In the genomic region with DNA sequence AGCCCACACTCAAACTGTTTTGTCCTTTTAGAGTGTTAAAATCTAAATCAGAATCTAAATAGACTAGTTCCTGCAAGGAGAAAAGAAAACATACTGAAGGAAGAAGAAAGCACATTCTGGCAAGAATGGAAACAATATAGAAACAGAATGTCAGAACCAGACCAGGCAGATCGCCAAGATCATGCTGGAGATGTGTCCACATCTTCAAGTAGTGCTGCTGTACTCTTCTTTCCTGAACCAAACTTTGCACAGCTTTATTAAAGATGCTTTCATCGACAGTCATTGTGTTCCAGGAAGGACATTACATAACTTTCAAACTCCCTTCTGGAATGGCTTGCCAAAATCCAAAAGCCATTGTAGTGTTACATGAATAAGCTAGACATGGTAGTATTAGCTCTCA, we compare ENCODE assay signal across 30 mouse cellular contexts.
A peak's percentile ranks its signal among the peaks of the same experiment; 100 is the strongest.
DNase-seq lines count a peak whose midpoint lies in the region; ATAC-seq and TF ChIP-seq lines count a peak whose summit lies in the region.
"Had no signal": no experiment of that assay in that cellular context is flagged by ENCODE, and none has a peak within 500 bp of the region (broad histone marks: within the 10 kb centered on the region; RNA-seq: fewer than 3 reads in every experiment).

No protein-coding gene starts in this region.

- no peaks in the 10 kb centered on the region for H3K9me3 ChIP-seq in embryonic facial prominence, embryonic 14.5 days (ENCODE audit: control insufficient read depth, low read length)
- no peaks in the 10 kb centered on the region for H3K9me3 ChIP-seq in embryonic facial prominence, embryonic 10.5 days
- H3K9me3 ChIP-seq: forebrain, embryonic 10.5 days; forebrain, embryonic 15.5 days; G1E; hindbrain, embryonic 12.5 days; limb, embryonic 12.5 days; liver, embryonic 12.5 days; midbrain, embryonic 15.5 days; neural tube, embryonic 15.5 days had no signal

- no peaks in the 10 kb centered on the region for H3K27me3 ChIP-seq in embryonic facial prominence, embryonic 14.5 days (replicated peaks; ENCODE audit: control insufficient read depth, insufficient read depth, low read length)
- H3K27me3 ChIP-seq in embryonic facial prominence, embryonic 10.5 days (replicated peaks; ENCODE audit: low read depth, poor library complexity, severe bottlenecking), result no peaks in the 10 kb centered on the region
- H3K27me3 ChIP-seq: forebrain, embryonic 15.5 days; hindbrain, embryonic 12.5 days; limb, embryonic 12.5 days; liver, embryonic 12.5 days; midbrain, embryonic 15.5 days; neural tube, embryonic 15.5 days had no signal

- no peak overlapping the region for H3K4me2 ChIP-seq in embryonic facial prominence, embryonic 14.5 days (ENCODE audit: low read depth, low read length)
- H3K4me2 ChIP-seq: forebrain, embryonic 15.5 days; heart, embryonic 11.5 days; hindbrain, embryonic 12.5 days; limb, embryonic 12.5 days; liver, embryonic 12.5 days; midbrain, embryonic 15.5 days; neural tube, embryonic 15.5 days had no signal

- no peak overlapping the region for H3K4me3 ChIP-seq in embryonic facial prominence, embryonic 14.5 days (ENCODE audit: low read depth, low read length)
- H3K4me3 ChIP-seq in embryonic facial prominence, embryonic 10.5 days, result no peak overlapping the region
- no peak overlapping the region for H3K4me3 ChIP-seq in layer of hippocampus, adult 2 months
- H3K4me3 ChIP-seq: forebrain, embryonic 10.5 days; forebrain, embryonic 15.5 days; hindbrain, embryonic 12.5 days; limb, embryonic 12.5 days; liver, embryonic 12.5 days; midbrain, embryonic 10.5 days; midbrain, embryonic 15.5 days; neural tube, embryonic 15.5 days had no signal

- no peak overlapping the region for H3K27ac ChIP-seq in embryonic facial prominence, embryonic 14.5 days (replicated peaks; ENCODE audit: low read depth, low read length)
- no peak overlapping the region for H3K27ac ChIP-seq in embryonic facial prominence, embryonic 10.5 days (replicated peaks)
- peak overlapping the region; percentile 40 for H3K27ac ChIP-seq in layer of hippocampus, adult 2 months
- H3K27ac ChIP-seq: forebrain, embryonic 10.5 days; forebrain, embryonic 15.5 days; hindbrain, embryonic 12.5 days; limb, embryonic 12.5 days; liver, embryonic 12.5 days; midbrain, embryonic 10.5 days; midbrain, embryonic 15.5 days; neural tube, embryonic 15.5 days had no signal

- H3K36me3 ChIP-seq in embryonic facial prominence, embryonic 14.5 days (ENCODE audit: control insufficient read depth, insufficient read depth, low read length), result peaks cover 89% of the 10 kb centered on the region
- H3K36me3 ChIP-seq in embryonic facial prominence, embryonic 10.5 days (replicated peaks), result peaks cover 100% of the 10 kb centered on the region

- 90% methylated on average over 2 of the region's 2 CpGs for WGBS in embryonic facial prominence, embryonic 14.5 days
- WGBS in embryonic facial prominence, embryonic 10.5 days, result 95% methylated on average over 2 of the region's 2 CpGs

- peak; percentile 26 for DNase-seq in embryonic facial prominence, embryonic 14.5 days (ENCODE audit: low spot score)
- no peak for DNase-seq in embryonic facial prominence, embryonic 10.5 days (ENCODE audit: low spot score)
- DNase-seq in layer of hippocampus, adult 2 months (ENCODE audit: low spot score in 2 of 2), result no peak
- DNase-seq in layer of hippocampus, adult 11-12 months (ENCODE audit: low spot score), result no peak
- peak; percentile 14 for DNase-seq in Muller cell, postnatal 12 days (ENCODE audit: inconsistent ontology term)
- DNase-seq in skeletal muscle tissue, adult 2 months (ENCODE audit: low read depth, low spot score), result peak; percentile 13
- no peak for DNase-seq in gastrocnemius, adult 18-20 months (ENCODE audit: low spot score)
- DNase-seq: adrenal gland, adult 2 months; adrenal gland, postnatal 36 days; cerebellum, postnatal 14 days; gastrocnemius, postnatal 10 days; heart, postnatal 10 days; kidney, adult 9 months; kidney, postnatal 10 days; liver, postnatal 0 days; lung, postnatal 10 days; retina, postnatal 1 day; right cerebral cortex, postnatal 14 days; thymus, postnatal 14 days had no signal

- H3K4me1 ChIP-seq in embryonic facial prominence, embryonic 14.5 days (ENCODE audit: control insufficient read depth, insufficient read depth, low read length), result no peaks in the 10 kb centered on the region
- H3K4me1 ChIP-seq in embryonic facial prominence, embryonic 10.5 days, result no peaks in the 10 kb centered on the region
- H3K4me1 ChIP-seq: forebrain, embryonic 10.5 days; forebrain, embryonic 15.5 days; hindbrain, embryonic 12.5 days; limb, embryonic 12.5 days; liver, embryonic 12.5 days; midbrain, embryonic 10.5 days; midbrain, embryonic 15.5 days; neural tube, embryonic 15.5 days had no signal

- no peak for ATAC-seq in embryonic facial prominence, embryonic 14.5 days (ENCODE audit: low read depth)
- ATAC-seq: forebrain, embryonic 15.5 days; intestine, embryonic 16.5 days; liver, embryonic 12.5 days; liver, postnatal 0 days; midbrain, embryonic 15.5 days had no signal

- TF ChIP-seq CTCF in layer of hippocampus, adult 2 months (conservative IDR thresholded peaks at IDR 0.05), result no peak

- no peak overlapping the region for H3K9ac ChIP-seq in embryonic facial prominence, embryonic 14.5 days (ENCODE audit: low read depth, low read length)
- H3K9ac ChIP-seq: forebrain, embryonic 15.5 days; hindbrain, embryonic 12.5 days; limb, embryonic 12.5 days; liver, embryonic 12.5 days; liver, postnatal 0 days; midbrain, embryonic 15.5 days; neural tube, embryonic 15.5 days had no signal

Comparison
In these comparisons a context has a peak if more than half of its experiments do, and no peak if none do; other contexts are left out.
1. DNase-seq: peak in embryonic facial prominence, embryonic 14.5 days (single experiment), Muller cell, postnatal 12 days (single experiment) and skeletal muscle tissue, adult 2 months (single experiment); none in embryonic facial prominence, embryonic 10.5 days (single experiment), layer of hippocampus, adult 2 months (0 of 2), layer of hippocampus, adult 11-12 months (single experiment) and gastrocnemius, adult 18-20 months (single experiment).